Mouse (Mus musculus): Measurements from ENCODE around the gene Rgl1. TPM values are rescaled to one million over a fixed set of nuclear protein-coding genes. Genes with fewer than 3 reads are reported as not detected.

Gene Rgl1
- total RNA-seq, 2 experiments from 2014 or later: 51.7 to 51.8 TPM

DNA sequence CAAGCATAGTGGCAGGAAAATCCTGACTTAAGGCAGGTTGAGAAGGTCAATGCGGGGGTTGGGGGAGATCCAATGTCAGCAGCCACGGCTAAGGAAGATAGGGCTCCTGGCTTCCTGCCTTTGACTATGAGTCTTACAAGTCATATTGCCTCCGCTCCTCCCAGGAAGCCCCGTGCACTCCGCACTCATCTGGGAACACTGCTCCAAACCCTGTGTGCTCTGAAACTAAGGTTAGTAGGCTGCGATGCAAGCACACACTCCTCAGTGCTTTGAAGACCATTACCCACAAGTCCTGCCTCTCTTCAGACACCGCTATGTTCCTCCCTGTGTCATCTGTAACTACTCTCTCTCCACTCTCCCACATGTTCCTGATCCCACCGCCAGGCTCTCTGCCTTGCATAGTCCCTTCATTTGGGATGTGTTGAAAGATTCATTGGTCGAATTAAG lies 143.4 kb downstream of the Rgl1 start:
- peak in 1 of 2 experiments; percentile 61 for DNase-seq
- intact Hi-C loops (cut with DNase I): loop anchor here (2.0 kb wide), 1 partner anchor 66 kb away; no protein-coding TSS in a partner anchor

DNA sequence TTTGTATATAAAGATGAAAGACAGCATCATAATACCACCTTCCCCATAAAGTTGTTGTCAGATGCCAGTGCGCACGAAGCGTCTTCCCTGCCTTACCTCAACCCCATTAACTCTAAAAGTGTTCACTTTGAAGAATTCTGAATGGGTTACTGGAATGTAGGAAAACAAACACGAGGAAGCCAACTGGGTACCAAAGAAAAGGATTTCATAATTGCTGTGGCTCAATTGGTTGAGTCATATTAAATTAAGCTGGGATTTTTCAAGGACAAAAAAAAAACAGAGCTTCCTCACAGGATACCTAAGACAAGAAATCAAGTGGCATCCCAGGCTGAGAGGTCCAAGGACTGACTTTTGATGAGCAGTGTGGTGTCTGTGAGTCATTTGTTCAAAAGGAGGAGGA lies 144.5 kb downstream of the Rgl1 start:
- DNase-seq: no peak
- intact Hi-C loops (cut with DNase I): loop anchor here (2.0 kb wide), 1 partner anchor 65 kb away; no protein-coding TSS in a partner anchor

DNA sequence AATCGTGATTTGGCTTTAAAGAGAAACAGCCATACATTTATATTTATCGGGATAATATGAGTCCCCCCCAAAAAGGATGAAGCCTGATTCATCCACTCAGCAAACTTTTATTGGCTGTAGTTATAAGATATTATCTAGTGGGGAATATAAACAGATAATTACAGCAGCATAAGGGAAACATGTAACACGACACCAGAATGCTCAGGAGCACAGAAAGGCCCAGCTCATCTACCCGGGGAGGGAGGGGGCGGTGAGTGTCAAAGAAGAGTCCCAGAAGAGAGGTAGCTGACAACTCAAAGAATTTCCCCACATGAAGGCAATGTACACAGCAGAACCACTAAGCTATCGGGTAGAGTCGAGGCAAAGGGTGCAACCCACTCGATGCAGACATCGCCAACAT lies 146.8 kb downstream of the Rgl1 start:
- no peak for DNase-seq
- intact Hi-C loops (cut with DNase I): no loop called here

DNA sequence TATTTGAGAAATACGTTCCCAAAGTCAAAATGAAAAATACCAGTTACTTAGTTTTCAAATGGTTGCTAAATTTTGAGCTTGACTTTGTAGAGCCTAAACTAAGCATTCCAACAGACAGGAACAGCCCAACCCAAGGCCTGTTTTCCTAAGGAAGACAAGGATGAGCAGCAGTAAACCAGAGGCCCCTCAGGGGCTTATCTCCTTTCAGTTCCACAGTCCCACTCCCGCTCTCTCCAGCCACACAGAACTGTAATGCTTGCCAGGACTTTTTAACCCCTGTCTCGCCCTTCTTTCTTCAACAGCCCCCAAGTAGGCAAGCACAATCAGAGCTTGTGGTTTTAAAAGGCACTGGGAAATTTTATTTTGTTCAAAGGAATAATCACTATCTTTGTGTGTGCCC lies 147.3 kb downstream of the Rgl1 start:
- intact Hi-C loops (cut with DNase I): no loop called here
- no peak for DNase-seq

DNA sequence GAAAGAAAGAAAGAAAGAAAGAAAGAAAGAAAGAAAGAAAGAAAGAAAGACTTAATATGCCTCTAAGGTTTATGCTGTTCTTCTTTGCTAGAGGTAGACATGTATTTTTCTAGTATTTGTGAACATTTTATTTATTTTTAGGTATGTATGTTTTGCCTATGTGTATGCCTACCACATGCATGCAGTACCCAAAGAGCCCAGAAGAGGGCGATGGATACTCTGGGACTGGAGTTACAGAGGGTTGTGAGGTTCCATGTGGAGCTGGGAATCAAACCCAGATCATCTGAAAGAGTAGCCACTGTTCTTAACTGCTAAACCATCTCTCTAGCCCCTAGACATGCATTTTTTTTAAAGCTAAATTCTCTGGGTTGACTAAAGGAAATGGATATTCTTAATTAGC lies 147.8 kb downstream of the Rgl1 start:
- DNase-seq: no peak
- intact Hi-C loops (cut with DNase I): no loop called here

DNA sequence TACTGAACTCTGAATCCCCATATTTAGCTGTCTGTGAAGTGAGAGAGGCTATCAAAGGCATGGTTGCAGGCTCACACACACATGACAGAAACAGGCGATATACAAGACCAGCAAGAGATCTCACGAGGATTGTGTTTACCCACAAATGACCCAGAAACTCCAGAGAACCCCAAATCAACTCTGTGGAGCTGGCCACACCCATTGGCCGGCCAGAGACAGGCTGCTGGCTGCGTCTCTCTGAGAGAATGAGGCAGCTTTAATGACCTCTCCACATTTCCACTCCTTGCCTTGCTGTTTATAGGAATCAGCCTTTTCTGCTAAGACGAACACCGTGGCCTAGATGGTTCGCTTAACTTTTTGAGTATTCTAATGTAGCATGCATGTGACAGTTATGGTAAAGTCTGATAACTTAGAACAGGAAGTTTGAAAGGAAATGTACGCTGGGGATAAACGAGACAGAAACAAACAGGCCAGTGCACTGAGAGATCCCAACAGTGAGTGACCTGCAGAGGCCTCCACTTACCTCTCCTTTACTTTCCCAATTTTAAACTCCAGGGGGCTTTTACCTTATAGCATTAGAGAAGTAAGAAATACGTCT lies 148.3 kb downstream of the Rgl1 start:
- no peak for DNase-seq
- intact Hi-C loops (cut with DNase I): no loop called here

DNA sequence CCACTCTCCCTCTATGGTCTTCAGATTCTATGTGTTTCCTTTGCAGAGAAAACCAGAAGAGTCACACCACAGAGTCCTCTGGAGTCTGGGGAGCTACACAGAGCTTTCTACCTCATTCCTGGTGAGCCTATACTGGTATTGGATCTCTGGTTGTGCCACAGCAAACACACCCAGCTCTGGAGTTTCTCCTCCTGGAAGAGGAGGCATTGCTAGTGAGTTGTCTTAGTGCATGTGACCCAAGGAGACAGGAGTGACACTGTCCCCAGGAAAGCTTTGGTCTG lies 149.4 kb downstream of the Rgl1 start:
- DNase-seq: no peak
- intact Hi-C loops (cut with DNase I): no loop called here

DNA sequence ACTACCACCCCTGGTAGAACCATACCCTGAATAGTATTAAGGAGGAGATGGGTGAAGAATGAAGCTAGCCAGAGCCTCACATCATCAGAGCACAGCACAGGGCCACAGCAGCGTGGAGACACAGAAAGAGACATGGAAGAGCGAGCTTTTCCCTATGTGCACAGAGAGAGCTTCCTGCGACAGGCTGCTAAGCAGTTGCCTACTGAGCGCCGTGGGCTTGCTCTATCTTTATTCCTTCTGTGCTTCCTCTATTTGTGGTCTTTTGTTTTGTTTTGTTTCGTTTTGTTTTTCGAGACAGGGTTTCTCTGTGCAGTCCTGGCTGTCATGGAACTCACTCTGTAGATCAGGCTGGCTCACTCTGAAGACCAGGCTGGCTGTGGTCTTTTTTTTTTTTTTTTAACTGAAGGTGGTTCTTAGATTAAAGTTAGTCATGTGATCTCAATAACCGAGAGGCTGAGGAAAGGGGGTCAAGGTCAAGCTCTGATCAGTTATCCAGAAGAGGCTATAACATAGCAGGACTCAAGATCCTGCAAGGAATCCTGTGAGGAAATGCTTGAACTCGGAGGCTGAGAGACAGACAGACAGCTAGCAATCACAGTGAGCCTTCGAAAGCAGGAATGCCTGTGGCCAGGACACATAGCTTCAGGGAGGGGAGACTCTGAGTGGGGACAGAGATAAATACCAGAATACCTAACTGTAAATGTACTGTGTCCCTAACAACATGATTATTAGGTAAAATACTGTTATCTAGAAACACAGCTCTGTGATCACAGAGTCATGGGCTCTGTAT lies 150.0 kb downstream of the Rgl1 start:
- DNase-seq: no peak
- intact Hi-C loops (cut with DNase I): no loop called here

DNA sequence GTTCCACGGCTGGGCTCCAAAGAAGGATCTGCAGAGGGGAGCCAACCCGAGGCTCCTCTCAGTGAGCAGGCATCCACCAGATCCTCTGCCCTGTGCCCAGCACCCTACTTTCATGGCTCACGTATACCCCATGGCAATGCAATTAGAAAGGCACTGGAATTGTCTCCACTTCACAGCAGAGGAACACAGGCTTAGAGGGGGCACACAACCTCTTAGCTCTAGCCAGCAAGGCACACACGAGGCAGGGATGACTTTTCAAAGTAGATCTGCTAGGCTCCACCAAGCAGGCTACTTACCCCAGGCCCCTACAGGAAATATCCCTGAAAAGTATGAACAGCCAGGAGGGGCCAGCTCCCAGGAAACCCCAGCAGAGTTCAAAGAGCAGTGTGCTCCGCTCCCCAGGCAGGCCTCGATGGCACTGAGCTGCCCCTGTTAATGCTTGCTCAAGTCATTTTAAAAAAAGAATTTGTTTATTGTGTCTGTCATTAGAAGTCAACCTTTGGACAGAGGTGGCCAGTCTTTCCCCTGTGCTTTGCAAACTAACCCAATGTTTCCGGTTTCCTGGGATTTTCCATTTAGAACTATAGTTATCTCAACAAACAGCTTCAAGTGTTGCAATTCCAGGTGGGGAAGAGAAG lies 151.3 kb downstream of the Rgl1 start:
- no peak for DNase-seq
- intact Hi-C loops (cut with DNase I): loop anchor here (5.0 kb wide), 1 partner anchor 38 kb away; no protein-coding TSS in a partner anchor

DNA sequence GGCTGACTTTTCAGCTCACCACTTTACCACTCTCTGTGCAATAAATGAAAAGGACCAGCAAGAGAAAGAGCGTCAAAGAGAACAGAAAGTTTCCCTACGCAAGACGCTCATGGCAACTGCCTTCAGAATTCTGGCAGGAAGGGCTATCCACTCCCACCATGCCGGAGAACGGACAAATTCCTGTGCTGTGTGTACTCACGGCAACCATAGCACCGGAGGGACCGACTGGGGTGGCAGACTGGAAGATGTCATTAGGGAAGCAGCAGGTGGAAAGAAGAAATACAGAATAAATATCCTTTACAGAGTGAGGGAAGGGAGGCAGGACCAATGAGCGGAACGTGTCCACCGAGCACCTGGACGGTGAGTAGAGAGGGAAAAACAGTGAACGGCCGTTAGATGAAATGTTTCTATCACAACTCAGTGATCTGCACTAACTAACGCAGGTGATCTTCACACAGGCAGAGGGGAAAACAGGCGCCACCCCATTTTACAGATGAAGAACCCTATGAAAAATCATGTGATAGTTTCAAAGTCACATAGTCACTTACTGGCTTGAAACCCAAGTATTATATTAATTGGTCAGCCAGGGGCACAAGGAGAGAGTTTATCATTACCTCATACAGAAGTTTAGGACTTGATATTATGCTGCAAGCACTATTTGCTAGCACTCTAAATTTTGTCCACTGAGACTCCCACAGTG lies 152.8 kb downstream of the Rgl1 start:
- intact Hi-C loops (cut with DNase I): loop anchor here (5.0 kb wide), 1 partner anchor 36 kb away; no protein-coding TSS in a partner anchor
- no peak for DNase-seq

DNA sequence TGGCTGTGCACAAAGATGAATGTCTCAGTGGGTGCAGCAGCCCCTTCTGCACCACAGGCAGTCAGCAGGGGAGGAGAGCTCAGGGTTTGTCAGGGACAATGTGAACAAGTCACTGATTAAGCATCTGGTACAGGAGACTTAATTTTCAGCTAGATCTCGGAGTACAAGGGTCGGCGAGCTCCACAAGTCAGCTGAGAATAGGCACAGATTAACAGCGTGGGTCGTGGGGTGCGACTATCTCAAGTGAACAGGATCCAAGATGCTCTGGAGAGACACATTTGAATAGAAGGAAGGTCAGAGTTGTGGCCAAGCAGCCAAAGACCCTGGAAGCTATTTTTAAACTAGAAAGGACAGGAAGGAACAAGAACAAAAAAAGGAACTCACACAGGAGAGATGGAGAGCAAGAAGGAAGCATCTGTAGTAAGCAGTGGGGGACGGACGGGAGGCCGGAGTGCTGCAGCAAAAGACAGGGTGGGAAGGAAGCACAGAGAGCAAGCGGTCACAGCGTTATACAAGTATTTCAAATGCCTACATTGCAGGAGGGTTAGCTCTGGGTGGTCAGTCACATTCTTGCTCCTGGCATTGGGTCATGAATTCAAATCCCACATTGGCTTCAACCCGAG lies 153.5 kb downstream of the Rgl1 start:
- intact Hi-C loops (cut with DNase I): loop anchor here (5.0 kb wide), 1 partner anchor 35 kb away; no protein-coding TSS in a partner anchor

DNA sequence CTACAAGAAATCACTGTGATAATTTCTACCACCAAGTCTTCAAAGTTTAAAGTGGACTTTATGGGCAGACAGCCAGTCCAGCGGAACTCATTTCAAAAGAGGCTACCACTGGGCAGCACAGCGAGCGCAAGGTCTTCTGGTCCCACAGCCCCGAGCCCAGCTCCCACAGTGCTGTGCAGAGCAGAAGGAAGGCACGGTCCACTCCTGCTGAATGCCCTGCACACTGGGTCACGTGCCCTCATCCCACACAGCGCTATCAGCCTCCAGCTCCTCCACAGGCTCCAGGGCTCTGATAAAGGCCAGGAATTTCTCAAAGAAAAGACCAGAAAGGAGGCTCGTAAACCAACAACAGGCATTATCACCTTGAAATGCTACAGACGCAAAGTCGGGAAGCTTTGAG lies 156.6 kb downstream of the Rgl1 start:
- DNase-seq: no peak

More for the DNA sequence above, 153.5 kb downstream of the Rgl1 start:
- DNase-seq: no peak

DNA sequence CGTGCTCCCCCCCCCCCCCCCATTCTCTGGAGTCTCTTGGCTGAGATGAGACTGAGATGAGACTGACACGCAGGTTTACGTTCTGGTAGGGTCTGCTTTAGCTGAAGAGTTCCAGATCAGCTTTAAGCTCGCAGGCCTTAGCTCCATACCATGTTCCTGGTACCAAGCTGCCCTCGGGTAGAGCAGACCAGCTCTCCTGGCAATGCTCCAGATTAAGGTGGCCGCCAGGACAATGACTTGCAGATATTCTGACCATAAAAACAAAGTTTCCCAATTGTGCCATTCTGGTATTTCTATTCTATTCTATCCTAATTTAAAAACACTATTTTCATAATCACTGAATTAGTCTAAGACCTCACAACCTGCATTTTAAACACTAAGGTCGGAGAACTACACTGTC lies 157.1 kb downstream of the Rgl1 start:
- intact Hi-C loops (cut with DNase I): no loop called here
- DNase-seq: no peak

More for the DNA sequence above, 156.6 kb downstream of the Rgl1 start:
- intact Hi-C loops (cut with DNase I): no loop called here

DNA sequence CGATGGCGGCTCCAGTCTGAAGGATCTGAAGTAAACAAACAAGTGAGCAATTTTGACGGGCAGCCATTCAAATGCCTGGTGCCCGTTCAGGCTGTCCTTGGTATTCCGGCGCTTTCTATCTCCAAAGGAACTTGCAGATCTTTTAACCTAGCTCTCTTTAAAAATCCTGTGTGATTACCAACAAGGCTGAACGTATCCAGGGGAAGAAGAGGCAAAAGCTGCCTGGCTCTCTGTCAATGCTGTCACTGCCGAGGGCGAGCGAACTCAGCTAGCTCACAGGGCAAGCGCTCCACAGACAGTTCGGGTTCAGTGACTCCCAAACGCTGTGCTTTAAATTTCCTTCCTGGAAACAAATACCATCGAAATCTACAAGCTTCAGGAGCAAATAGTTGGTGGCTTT lies 158.4 kb downstream of the Rgl1 start:
- intact Hi-C loops (cut with DNase I): no loop called here
- DNase-seq: no peak

DNA sequence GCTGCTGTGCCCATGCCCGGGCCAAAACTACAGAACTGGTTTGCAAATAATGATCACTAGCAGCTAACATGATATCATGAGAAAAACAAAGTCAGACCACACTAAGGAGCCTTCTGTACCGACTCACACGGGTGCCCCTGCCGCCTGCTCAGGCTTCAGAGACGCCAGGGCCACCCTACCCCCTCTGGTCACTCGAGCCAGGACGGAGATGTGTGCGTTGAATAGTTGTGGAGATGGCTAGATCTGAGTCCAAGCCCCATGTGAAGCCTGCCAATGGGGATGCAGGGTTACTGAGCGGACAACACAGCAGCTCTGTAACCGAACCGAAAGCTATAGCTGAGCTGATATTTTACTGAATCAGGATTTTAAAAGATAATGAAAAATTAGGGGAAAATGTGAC lies 159.4 kb downstream of the Rgl1 start:
- intact Hi-C loops (cut with DNase I): no loop called here
- no peak for DNase-seq

DNA sequence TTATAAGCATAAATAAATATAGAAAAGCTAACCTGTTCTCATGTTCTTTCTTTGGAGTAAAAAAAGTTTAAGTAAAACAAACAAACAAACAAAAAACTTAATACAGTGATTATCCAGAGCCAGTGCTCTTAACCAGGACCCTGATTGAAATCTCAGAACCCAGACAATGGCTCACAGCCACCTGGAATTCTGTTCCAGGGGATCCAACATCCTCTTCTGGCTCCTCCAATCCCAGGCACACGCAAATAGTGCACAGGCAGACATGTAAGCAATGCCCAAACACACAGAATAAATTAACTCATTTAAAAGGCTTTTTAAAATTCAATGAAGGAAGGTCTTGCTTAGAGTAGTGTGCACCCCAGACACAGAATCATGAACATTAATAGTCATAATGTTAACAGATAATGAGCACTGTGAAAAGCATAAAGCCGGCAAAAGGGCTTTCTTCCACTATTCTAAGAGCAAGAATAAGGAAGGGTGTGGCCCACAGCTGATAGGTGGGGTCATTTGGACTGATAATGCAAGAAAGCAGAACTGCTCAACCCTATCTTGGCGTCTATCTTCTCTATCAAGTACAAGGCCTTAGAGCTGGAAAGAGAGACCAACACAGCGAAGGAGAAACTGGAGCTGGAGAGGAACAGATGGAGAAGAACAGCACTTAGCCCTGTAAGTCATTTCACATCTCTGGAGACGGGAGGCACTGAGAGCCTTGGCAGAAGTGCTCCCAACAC lies 160.1 kb downstream of the Rgl1 start:
- no peak for DNase-seq
- intact Hi-C loops (cut with DNase I): no loop called here

DNA sequence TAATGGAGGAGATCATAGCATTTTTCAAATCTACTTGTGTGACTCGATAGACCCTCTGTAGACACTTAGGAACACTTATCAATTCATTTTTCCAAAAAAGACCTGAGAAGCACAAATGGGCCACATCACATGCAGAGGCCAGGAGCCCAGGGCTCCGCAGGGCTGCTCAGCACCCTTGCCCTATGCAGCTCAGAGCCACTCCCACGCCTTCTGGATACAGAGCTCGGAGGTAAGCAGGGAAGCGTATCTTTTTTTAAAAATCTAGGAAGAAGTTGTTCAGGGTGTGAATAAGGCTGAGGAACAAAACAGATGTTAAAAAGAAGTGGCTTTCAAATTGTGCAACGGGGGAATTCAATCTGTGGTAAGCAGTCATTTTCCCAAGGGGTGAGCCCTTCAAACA lies 162.0 kb downstream of the Rgl1 start:
- intact Hi-C loops (cut with DNase I): no loop called here
- DNase-seq: no peak

DNA sequence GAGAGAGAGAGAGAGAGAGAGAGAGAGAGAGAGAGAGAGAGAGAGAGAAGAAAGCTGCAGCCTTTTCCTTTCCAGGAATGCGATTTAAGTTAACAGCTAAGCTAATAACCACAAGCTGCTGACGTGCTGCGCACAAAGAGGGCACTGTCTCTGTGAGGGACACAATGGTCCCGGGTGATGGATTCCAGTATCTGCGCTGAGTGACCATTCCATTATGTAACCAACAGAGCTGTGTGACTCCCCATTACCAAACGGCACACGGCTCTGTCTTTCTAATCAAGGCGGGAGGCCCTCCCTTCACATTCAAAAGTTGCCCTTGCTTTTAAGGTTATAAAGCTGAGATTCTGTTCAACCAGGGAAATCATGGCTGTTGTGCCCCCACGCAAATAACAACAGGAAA lies 162.5 kb downstream of the Rgl1 start:
- intact Hi-C loops (cut with DNase I): no loop called here
- DNase-seq: no peak

DNA sequence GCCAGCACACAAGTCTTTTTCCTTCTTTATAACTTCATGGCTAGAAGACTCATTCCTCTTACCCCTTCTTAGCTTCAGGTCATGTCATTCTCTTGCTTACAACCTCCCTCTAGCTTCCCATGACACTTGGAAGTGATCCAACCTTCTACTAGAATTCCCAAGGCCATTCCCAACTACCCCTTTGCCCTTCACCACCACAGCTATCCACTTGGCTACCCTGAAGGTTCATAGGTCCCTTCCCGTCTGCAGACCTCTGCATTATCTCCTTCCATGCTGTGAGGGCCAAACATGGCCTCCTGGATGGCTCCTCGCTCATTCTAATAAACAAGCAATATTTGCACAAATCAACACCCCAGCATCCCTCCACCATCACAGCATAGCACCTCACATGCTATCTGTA lies 165.7 kb downstream of the Rgl1 start:
- no peak for DNase-seq
- intact Hi-C loops (cut with DNase I): no loop called here

DNA sequence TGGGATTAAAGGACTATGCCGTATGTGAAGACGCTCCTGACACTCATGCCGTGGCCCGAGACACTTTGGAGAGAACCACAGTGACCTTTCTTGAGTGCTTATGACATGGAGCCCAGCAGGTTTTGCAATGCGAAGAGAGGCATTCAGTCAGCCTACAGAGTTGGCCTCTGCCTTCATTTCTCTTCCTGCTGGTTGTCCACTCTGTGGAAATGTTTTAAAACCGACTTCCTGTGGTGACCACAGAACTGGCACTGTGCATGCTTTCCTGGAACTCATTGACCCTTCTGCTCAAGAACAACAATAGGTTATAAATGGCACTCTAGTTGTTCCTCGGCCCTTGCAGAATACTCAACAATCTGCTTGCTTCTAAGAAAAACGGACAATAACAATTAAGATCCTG lies 166.8 kb downstream of the Rgl1 start:
- DNase-seq: no peak
- intact Hi-C loops (cut with DNase I): no loop called here
